Mouse (Mus musculus): ENCODE measurements at regions not wholly inside any gene's neighbourhood (a gene's known extent, or its start where the extent isn't known, plus 50 kb on each side); places are given as distances from the start of the nearest gene placed in this dataset.

DNA sequence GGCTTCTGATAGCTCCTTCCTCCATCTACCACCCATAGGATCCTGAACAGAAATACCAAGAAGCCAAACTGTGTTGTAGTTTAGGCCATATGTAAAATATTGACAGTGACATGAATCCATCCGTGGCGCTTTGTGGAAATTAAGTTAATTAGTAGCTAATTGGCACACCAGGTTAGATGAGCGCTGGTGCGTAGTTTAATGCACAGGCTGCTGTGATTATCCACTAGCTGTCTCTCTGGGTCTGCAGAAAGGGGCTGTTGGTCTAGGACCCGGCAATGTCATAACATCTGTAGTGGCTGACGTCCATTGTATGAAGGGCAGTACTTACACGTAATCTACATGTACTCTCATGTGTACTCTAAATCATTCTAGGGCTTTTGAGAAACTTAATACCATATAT, 134.7 kb downstream of the Ifng start:
- Histone ChIP-seq H3K9me3 (ENCODE audit: control insufficient read depth, insufficient read depth, low read depth, low read length) (no peaks in the 10 kb centered on the region), H3K36me3 (ENCODE audit: control insufficient read depth, insufficient read depth, low read length, poor library complexity, severe bottlenecking) (no peaks in the 10 kb centered on the region), H3K4me3 (ENCODE audit: insufficient read depth in 1 of 2, low read depth in 1 of 2, low read length in 2 of 2, poor library complexity in 1 of 2, severe bottlenecking in 1 of 2) (no peak overlapping the region), H3K27ac (ENCODE audit: insufficient read depth, low read depth, low read length, poor library complexity, severe bottlenecking) (no peak overlapping the region), H3K4me1 (ENCODE audit: control insufficient read depth in 2 of 2, insufficient read depth in 2 of 2, low read length in 2 of 2, poor library complexity in 1 of 2) (no peaks in the 10 kb centered on the region), H3K9ac (ENCODE audit: insufficient read depth, low read depth, low read length, poor library complexity, severe bottlenecking) (no peak overlapping the region)
- no peak for DNase-seq (ENCODE audit: low read depth, low spot score)
- TF ChIP-seq HCFC1 (IDR thresholded peaks at IDR 0.05; ENCODE audit: borderline replicate concordance, insufficient read depth, low read length) (no peak), MAFK (IDR thresholded peaks at IDR 0.05; ENCODE audit: insufficient read depth, low read depth, low read length) (no peak), CHD2 (IDR thresholded peaks at IDR 0.05; ENCODE audit: low read depth, low read length) (no peak), ZC3H11A (IDR thresholded peaks at IDR 0.05; ENCODE audit: borderline replicate concordance, low read depth, low read length) (no peak), ZNF384 (IDR thresholded peaks at IDR 0.05; ENCODE audit: low read depth, low read length) (no peak)
- in situ Hi-C loops (cut with MboI; ENCODE audit: low sequenced_read_pairs in 2 of 2, unreplicated experiment in 2 of 2) = no loop called here

DNA sequence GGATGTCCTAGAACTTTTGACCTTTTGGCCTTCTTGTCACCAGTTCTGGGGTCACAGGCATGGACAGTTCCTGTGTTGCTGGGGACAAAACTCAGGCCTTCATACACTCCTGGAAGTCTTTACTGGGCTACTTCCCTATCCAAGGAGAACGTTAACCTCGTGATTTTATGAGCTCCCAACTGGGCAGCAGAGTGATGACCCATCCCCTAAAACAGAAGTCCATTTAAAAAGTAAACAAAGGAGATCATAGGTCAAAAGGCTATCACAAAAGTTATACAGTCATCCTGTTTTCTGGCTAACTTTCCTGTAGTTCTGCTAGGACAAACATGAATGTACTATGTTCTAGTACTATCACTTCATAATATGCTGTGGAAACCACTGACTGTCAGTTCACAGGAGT, 140.5 kb downstream of the Ifng start:
- Histone ChIP-seq H3K4me3 (ENCODE audit: insufficient read depth in 1 of 2, low read depth in 1 of 2, low read length in 2 of 2, poor library complexity in 1 of 2, severe bottlenecking in 1 of 2) (no peak overlapping the region), H3K4me1 (ENCODE audit: control insufficient read depth in 2 of 2, insufficient read depth in 2 of 2, low read length in 2 of 2, poor library complexity in 1 of 2) (no peaks in the 10 kb centered on the region), H3K9me3 (ENCODE audit: control insufficient read depth, insufficient read depth, low read depth, low read length) (no peaks in the 10 kb centered on the region), H3K36me3 (ENCODE audit: control insufficient read depth, insufficient read depth, low read length, poor library complexity, severe bottlenecking) (no peaks in the 10 kb centered on the region), H3K9ac (ENCODE audit: insufficient read depth, low read depth, low read length, poor library complexity, severe bottlenecking) (no peak overlapping the region), H3K27ac (ENCODE audit: insufficient read depth, low read depth, low read length, poor library complexity, severe bottlenecking) (no peak overlapping the region)
- no peak for DNase-seq (ENCODE audit: low read depth, low spot score)
- in situ Hi-C loops (cut with MboI; ENCODE audit: low sequenced_read_pairs in 2 of 2, unreplicated experiment in 2 of 2) = no loop called here
- TF ChIP-seq HCFC1 (IDR thresholded peaks at IDR 0.05; ENCODE audit: borderline replicate concordance, insufficient read depth, low read length) = no peak
- TF ChIP-seq CHD2 (IDR thresholded peaks at IDR 0.05; ENCODE audit: low read depth, low read length) = no peak
- TF ChIP-seq ZNF384 (IDR thresholded peaks at IDR 0.05; ENCODE audit: low read depth, low read length) = no peak
- TF ChIP-seq MAFK (IDR thresholded peaks at IDR 0.05; ENCODE audit: insufficient read depth, low read depth, low read length) = no peak
- no peak for TF ChIP-seq ZC3H11A (IDR thresholded peaks at IDR 0.05; ENCODE audit: borderline replicate concordance, low read depth, low read length)

DNA sequence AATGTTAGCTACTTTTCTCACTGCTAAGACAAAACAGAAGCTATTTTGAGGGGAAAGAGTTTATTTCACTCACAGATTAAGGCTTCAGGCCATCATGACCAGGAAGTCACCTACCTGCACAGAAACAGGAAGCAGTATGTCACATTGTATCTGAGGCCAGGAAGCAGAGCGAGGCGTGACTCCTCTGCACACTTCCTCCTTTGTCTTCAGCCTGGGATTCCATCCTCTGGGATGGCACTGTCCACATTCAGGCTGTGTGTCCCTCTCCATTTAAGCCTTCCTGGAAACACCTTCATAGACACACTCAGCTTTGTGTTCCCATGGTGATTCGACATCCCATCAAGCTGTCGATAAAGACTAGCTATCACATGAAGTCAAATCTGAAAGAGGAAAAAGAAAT, 145.0 kb downstream of the Ifng start:
- Histone ChIP-seq H3K4me1 (ENCODE audit: control insufficient read depth in 2 of 2, insufficient read depth in 2 of 2, low read length in 2 of 2, poor library complexity in 1 of 2) (no peaks in the 10 kb centered on the region), H3K4me3 (ENCODE audit: insufficient read depth in 1 of 2, low read depth in 1 of 2, low read length in 2 of 2, poor library complexity in 1 of 2, severe bottlenecking in 1 of 2) (no peak overlapping the region), H3K9me3 (ENCODE audit: control insufficient read depth, insufficient read depth, low read depth, low read length) (no peaks in the 10 kb centered on the region), H3K27ac (ENCODE audit: insufficient read depth, low read depth, low read length, poor library complexity, severe bottlenecking) (no peak overlapping the region), H3K9ac (ENCODE audit: insufficient read depth, low read depth, low read length, poor library complexity, severe bottlenecking) (no peak overlapping the region), H3K36me3 (ENCODE audit: control insufficient read depth, insufficient read depth, low read length, poor library complexity, severe bottlenecking) (no peaks in the 10 kb centered on the region)
- TF ChIP-seq CHD2 (IDR thresholded peaks at IDR 0.05; ENCODE audit: low read depth, low read length) (no peak), HCFC1 (IDR thresholded peaks at IDR 0.05; ENCODE audit: borderline replicate concordance, insufficient read depth, low read length) (no peak), ZNF384 (IDR thresholded peaks at IDR 0.05; ENCODE audit: low read depth, low read length) (no peak), ZC3H11A (IDR thresholded peaks at IDR 0.05; ENCODE audit: borderline replicate concordance, low read depth, low read length) (no peak), MAFK (IDR thresholded peaks at IDR 0.05; ENCODE audit: insufficient read depth, low read depth, low read length) (no peak)
- in situ Hi-C loops (cut with MboI; ENCODE audit: low sequenced_read_pairs in 2 of 2, unreplicated experiment in 2 of 2) = no loop called here
- DNase-seq (ENCODE audit: low read depth, low spot score) = no peak

DNA sequence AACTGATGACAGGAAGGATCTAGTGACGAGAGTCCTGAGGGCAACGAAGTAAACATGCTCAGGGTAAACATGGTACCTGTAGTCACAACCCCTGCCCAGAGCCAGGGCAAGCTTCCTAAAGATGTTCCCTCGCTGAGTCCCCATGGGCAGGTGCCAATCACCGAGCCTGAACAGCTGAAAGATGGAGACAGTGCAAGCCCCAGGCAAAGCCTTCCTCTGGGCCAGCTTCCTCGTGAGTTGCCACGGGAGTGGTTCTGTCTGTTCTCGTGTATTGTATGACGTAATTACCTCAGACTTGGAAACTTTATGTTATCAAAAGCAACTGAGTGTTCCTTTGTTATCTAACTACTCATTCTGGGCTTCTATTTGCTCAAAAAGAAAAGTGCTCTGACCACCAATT, 147.4 kb downstream of the Ifng start:
- Histone ChIP-seq H3K9ac (ENCODE audit: insufficient read depth, low read depth, low read length, poor library complexity, severe bottlenecking) (no peak overlapping the region), H3K36me3 (ENCODE audit: control insufficient read depth, insufficient read depth, low read length, poor library complexity, severe bottlenecking) (no peaks in the 10 kb centered on the region), H3K27ac (ENCODE audit: insufficient read depth, low read depth, low read length, poor library complexity, severe bottlenecking) (no peak overlapping the region), H3K4me3 (ENCODE audit: insufficient read depth in 1 of 2, low read depth in 1 of 2, low read length in 2 of 2, poor library complexity in 1 of 2, severe bottlenecking in 1 of 2) (no peak overlapping the region), H3K9me3 (ENCODE audit: control insufficient read depth, insufficient read depth, low read depth, low read length) (no peaks in the 10 kb centered on the region), H3K4me1 (ENCODE audit: control insufficient read depth in 2 of 2, insufficient read depth in 2 of 2, low read length in 2 of 2, poor library complexity in 1 of 2) (no peaks in the 10 kb centered on the region)
- in situ Hi-C loops (cut with MboI; ENCODE audit: low sequenced_read_pairs in 2 of 2, unreplicated experiment in 2 of 2) = no loop called here
- no peak for TF ChIP-seq CHD2 (IDR thresholded peaks at IDR 0.05; ENCODE audit: low read depth, low read length)
- no peak for TF ChIP-seq ZNF384 (IDR thresholded peaks at IDR 0.05; ENCODE audit: low read depth, low read length)
- TF ChIP-seq HCFC1 (IDR thresholded peaks at IDR 0.05; ENCODE audit: borderline replicate concordance, insufficient read depth, low read length) = no peak
- TF ChIP-seq ZC3H11A (IDR thresholded peaks at IDR 0.05; ENCODE audit: borderline replicate concordance, low read depth, low read length) = no peak
- TF ChIP-seq MAFK (IDR thresholded peaks at IDR 0.05; ENCODE audit: insufficient read depth, low read depth, low read length) = no peak
- no peak for DNase-seq (ENCODE audit: low read depth, low spot score)

Data from ES-E14 (cell line).